Mouse (Mus musculus): ENCODE results near the gene Ptafr.

DNA sequence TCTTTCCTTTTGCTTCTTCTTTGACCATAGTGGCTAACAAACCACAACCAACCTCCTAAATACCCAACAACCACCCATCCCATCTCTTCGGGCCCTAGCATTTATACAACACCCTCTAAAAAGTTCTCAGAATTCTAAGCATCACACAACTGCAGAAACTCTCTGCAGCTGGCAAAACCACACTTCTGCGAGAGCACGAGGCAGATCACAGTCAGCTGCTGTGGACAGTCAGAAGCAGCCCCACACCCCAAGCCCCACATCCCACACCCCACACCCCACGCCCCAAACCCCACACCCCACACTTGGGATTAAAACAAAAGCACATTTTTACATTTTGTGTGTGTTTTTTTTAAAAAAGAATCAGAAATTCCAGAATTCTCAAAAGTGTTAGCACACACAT lies 39.6 kb downstream of the Ptafr start:
- TF ChIP-seq MYOD1 (IDR thresholded peaks at IDR 0.05; ENCODE audit: control insufficient read depth in 1 of 3, insufficient read length in 2 of 3, low read depth in 2 of 3): peak in 2 of 3 experiments; percentile 70 to 83
- no peak for TF ChIP-seq USF1 (IDR thresholded peaks at IDR 0.05; ENCODE audit: low read depth)
- no peak for TF ChIP-seq SRF (IDR thresholded peaks at IDR 0.05; ENCODE audit: control insufficient read depth, insufficient read length, low read depth)
- no peak for TF ChIP-seq POLR2A (IDR thresholded peaks at IDR 0.05; ENCODE audit: insufficient read length, low read depth)
